Mouse (Mus musculus) embryonic fibroblast, embryonic 13.5 days (primary cell): ENCODE measurements at regions not wholly inside any gene's neighbourhood (a gene's known extent, or its start where the extent isn't known, plus 50 kb on each side); places are given as distances from the start of the nearest gene placed in this dataset.

Source experiments
- CTCF ChIP-seq: IDR thresholded peaks from 2 replicates; pipeline ENCODE4 v1.5.1; 2011; ENCODE audit warnings: mild to moderate bottlenecking, control low read depth, low read length, moderate library complexity, borderline replicate concordance; ENCODE audit not compliant: insufficient read depth
- POLR2A ChIP-seq: IDR thresholded peaks from 2 replicates; pipeline ENCODE4 v1.6.1; 2011; ENCODE audit warnings: low read depth, mild to moderate bottlenecking, control low read depth, low read length, moderate library complexity

- TF ChIP-seq CTCF = no peak
- TF ChIP-seq POLR2A = no peak
These were observed 159.0 kb downstream of the Tmsb4x start for GRCm38 (mm10) chrX:167050066-167050465.
